Mouse (Mus musculus) testis, postnatal 14 days (tissue): ENCODE data around the gene Ccdc122.

ENCODE experiments used
- DNase-seq: peaks from one replicate; pipeline ENCODE4 v3.0.0; 2021; ENCODE audit warnings: low spot score

Gene Ccdc122

DNA sequence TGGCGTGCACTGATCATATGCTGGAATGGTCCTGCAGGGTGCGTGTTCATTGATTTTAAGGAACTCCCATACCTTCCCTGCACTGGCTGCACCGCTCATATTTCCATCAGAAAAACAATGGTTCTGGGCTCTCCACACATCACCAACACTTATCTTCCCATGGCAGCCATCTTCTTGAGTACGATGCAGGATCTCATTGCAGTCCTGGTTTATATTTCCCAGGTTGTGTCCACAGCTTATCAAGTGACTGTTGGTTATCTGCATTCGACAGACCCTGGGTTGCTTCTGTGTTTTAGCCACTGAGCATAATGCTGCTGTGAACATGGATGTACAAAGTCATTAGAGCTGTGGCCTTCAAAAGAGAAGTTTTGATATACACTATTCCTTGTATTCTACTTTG lies 94.0 kb downstream of the Ccdc122 start:
- DNase-seq = no peak

DNA sequence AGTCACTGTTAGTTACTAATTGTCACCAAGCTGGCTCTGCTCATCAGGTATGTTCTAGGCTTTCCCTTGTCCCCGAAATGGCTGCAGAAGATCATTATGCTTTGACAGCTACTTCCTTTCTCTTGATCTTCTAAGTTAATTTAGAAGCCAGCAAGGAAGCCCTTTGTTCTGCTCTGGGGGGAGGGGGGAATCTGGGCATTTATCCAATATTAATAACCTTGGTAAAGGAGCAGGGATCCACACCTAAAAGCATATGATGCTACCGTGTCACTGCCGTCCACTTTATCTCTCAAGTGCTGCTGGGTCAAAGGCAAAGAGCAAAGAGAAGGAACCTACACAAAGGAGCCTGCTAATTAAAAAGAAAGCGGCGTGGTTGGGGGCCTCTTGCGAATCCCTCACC lies 100.4 kb downstream of the Ccdc122 start:
- DNase-seq = no peak

- peak; percentile 58 for DNase-seq
Measured at GRCm38 (mm10) chr14:77141324-77142282, 105.0 kb downstream of the Ccdc122 start.

DNA sequence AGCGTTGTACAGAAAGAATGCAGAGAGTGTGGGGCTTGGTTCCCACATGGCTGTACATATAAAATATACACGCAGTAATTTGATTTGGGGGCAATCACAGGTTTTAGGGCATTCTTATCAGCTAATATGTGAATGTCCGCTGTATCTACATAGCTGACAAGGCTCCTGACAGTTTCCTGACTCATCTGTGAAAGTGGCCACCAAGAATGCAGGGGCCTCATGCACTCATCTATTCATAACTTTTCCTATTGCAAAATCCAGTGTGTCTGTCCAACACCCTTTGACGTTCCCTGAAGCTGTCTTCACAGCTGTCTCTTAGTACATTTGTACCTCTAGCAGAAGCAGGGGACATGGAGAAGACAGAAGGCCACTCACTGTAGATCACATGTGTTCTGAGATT lies 108.5 kb downstream of the Ccdc122 start:
- no peak for DNase-seq

GRCm38 (mm10) chr14:77147635-77148034 lies 111.1 kb downstream of the Ccdc122 start:
- DNase-seq = no peak

- no peak for DNase-seq
Measured at GRCm38 (mm10) chr14:77150556-77150955, 114.0 kb downstream of the Ccdc122 start.

- no peak for DNase-seq
Measured at GRCm38 (mm10) chr14:77151431-77151830, 114.9 kb downstream of the Ccdc122 start.

DNA sequence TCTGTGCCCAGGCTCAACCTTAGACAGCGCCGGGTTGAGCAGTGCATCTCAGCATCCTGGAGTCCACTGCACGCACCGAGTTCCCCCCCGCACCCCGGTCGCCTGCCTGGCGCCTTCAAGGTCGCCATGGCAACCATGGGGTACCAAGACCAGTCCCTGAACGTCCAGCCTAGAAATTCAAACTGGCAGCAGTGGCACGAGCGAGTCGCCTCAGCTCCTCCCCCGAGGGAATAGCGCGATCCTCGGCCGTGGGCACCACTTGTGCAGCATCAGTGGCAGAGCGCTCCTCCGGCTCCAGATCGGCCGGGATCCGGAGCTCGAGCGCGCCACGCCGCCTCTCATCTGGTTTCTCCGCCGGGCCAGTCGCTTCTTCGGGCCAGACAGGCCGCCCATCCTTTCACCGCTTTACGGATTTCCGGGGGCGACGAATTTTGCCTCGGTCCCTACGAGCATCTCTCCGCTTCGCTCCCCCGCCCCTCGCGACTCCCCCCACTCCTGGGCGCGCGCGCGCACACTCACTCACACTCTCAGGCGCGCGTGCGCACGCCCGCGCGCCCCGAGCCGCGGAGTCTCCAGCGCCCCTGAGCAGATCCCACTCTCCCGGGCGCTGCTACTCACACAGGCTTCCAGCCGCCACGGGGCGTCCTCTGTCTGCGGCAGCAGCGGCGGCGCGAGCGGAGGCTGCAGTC lies 119.8 kb downstream of the Ccdc122 start, which contains the start of gene Enox1:
Gene Enox1 (plus strand): TSS at position 542 of the 689 bp plus-strand sequence.
- peak; percentile 74 for DNase-seq

GRCm38 (mm10) chr14:77156911-77157504 lies 120.4 kb downstream of the Ccdc122 start:
- no peak for DNase-seq

DNA sequence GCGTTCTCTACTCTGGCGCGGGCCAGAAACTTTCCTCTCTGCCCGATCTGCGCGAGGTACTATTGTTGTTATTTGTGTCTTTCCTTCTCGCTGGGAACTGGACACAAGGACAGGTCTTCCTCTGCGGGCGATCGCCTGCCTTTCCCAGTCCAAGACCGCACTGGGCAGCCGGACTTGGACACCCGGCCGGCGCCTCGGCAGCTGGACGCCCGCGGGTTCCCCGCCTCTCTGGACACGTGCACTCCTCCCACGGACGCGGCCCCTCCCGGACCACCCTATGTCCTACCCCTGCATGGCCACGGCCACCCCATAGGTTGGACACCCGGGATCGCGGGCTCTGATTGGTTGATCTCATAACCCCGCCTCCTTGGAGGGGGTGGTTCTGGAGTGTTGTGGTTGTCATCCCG lies 120.9 kb downstream of the Ccdc122 start:
- DNase-seq = peak; percentile 86

DNA sequence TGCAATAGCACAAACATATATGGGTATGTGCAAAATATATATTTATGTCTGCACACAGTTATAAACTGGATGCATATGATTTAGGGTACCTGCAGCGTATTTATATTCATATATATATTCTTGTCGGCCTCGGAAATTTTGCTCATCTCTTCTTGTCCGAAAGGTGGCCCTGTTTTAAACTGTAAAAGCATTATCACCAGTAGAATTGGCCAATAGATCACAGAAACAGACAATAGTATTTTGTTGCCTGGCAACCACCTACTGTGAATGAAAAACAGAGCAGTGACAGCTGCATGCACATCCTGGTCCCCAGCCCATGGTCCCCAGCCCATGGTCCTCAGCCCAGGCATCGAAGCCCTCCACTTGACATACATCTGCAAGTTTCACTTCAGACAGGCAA lies 122.8 kb downstream of the Ccdc122 start:
- DNase-seq = no peak
